Mouse (Mus musculus): ENCODE measurements around the gene Ren1.

Gene Ren1

GRCm38 (mm10) chr1:133372113-133372512 lies 21.8 kb downstream of the Ren1 start:
- in situ Hi-C loops (cut with MboI, MseI) = no loop called here

- in situ Hi-C loops (cut with MboI, MseI) = no loop called here
Measured at GRCm38 (mm10) chr1:133375696-133376346, 25.5 kb downstream of the Ren1 start.

- in situ Hi-C loops (cut with MboI, MseI) = no loop called here
Measured at GRCm38 (mm10) chr1:133377547-133377946, 27.2 kb downstream of the Ren1 start.

DNA sequence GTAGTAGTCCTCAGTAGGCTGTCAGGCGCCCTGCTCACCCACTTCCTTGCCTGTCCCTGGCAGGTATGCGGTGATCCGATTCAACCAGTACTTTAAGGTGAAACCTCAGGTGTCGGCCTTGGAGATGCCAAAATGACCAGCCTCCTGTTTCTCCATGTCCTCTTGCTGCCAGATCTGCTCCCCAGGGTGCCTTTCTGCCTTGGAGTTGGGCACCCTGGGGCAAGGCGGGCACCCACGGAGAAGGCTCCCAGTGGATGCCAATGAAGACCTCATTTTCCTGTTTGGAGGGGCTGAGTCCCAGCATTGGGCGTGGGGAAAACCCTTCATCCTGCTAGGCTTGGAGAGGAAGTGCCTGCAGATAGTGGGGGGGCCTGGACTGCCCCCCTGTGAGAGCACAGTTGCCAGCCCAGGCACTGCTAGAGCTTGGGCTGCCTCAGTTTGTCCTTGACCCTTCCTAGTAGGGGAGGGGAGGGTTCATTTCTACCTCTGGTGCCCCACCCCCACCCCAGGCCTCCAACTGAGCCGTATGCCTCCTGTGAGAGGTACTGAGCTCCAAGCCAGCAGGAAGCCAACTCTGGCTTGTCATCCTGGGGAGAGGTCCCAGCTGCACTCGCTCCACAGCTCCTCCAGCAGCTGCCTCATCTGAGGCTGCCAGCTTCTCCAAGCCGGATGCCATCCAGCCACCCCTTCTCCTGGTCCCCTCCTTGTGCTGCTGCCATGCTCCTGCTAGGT lies 29.1 kb downstream of the Ren1 start:
- in situ Hi-C loops (cut with MboI, MseI) = no loop called here

DNA sequence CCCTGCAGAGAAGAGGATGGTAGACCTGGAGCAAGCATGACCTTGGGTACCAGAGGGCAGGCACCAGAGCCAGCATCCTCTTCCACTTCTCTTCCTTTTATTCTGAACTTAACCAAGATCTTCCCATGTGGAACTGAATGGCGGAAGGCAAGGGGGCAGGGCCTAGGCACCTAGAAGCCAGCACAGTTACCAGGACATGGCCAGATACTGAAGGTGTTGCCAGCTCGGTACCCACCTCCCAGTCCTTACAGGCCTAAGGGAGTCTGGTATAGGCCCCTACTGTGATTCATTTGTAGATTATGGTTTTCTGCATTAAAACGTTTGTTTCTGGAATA lies 29.6 kb downstream of the Ren1 start:
- in situ Hi-C loops (cut with MboI, MseI) = loop anchor here (5.0 to 10.0 kb wide), 2 partner anchors 227 to 735 kb away; partner anchors contain the start of gene Chit1 (in 1 of the 2)

DNA sequence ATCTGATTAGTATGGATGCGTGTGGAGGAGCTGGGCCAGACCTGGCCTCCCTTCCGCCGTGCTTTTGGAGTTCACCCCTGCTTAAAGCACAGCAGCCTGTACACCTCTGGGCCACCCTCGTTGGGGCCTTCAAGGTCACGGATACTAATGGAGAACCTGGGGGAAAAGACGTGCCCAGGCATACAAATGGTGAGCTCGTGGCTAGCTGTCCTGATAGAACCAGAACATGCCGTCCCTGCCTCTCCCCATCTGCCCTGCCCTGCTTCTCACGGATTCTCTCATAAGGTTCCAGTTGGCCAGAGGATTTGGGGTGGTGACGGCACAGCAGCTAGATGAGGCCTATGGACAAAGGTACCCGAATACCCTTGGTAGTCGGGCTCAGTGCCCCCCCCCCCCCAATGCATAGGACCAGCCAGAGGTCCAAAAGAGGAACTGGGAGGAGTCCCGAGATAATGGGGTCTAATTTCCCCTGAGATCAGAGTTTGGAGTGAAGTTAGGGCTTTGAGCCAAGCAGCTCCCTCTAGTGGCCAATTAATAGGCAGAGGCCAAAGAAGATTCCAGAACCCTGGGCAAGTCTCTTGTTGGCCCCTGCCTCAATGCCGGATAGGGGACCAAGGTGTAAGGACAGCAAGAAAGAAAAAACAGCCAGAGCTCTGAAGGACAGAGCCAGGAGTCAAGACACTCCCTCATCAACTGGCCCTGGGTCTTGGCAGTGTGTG lies 30.2 kb downstream of the Ren1 start:
- in situ Hi-C loops (cut with MboI, MseI) = loop anchor here (5.0 to 10.0 kb wide), 2 partner anchors 227 to 734 kb away; partner anchors contain the start of gene Chit1 (in 1 of the 2)

DNA sequence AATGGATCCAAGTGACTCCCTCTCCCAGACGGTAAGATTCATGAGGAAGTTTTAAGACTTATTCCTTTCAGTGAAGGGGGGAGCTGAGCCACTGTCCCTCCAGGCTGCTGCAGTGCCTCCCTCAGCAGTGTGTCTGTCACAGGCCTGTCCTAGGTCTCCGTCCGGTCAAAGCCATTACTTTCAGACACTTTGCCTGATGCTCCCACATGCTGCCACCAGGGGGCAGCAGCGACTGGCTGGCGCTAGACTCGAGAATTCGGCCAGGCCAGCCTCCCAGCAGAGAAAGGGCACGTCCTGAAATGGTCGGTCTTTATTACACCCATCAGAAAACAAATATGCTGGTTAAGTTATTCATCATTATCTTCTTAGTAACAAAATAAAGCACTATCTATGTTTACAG lies 31.7 kb downstream of the Ren1 start:
- in situ Hi-C loops (cut with MboI, MseI) = loop anchor here (5.0 to 10.0 kb wide), 2 partner anchors 225 to 733 kb away; partner anchors contain the start of gene Chit1 (in 1 of the 2)

DNA sequence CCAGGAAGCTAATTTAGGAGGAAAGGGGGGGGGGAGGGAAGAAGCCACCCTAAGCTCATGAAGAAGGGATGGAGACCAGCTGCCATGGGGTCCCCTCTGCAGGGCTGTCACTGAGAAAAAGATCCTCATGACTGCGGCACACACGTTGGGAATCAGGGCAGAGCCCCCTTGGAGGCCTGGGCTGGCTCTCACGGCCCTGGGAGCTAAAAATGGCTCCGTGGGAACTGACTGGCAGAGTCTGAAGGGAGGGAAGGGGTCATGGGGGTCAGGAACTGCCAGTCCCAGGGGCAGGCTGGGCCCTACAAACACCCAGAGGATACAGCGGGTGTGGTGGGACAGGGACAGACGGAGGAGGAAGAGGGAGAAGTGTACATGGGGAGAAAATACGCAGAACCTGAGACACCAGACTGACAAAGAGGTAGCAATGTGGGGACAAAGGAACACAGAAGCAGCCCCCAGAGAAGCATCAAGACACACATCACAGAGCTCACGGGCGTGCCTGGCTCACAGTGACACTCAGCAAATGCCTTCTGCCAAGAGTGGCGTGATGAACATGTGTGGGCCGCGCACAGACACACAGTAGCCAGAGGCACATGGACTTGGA lies 32.3 kb downstream of the Ren1 start:
- in situ Hi-C loops (cut with MboI, MseI) = loop anchor here (5.0 to 10.0 kb wide), 2 partner anchors 225 to 732 kb away; partner anchors contain the start of gene Chit1 (in 1 of the 2)

DNA sequence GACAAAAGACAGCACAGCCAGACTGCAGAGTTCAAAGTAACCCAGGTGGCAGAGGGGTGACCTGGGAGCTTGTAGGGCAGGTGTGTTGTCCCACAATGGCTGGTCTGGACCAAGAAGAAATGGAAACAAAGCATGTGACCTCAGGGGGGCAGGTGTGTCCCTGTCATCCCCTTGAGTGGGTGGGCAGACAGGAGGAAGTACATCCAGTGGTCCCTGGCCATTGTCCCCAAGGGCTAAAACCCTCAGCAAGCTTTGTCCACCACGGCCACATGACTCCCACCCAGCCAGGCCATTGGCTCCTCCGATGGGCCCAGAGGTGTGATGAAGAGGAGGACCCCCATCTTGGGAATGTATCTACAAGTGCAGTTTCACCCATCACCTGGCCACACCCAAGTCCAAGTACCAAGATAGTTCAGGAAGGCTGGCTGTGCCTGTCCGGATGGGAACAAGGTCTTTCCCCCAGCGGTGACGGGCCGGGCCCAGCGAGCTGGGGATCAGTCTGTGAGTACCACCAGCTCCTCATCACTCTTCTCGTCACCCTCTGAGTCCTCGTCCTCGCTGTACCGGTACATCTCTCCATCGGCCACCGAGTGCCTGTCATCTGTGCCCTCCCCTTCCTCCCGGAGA lies 33.0 kb downstream of the Ren1 start:
- in situ Hi-C loops (cut with MboI, MseI) = loop anchor here (5.0 to 10.0 kb wide), 2 partner anchors 224 to 732 kb away; partner anchors contain the start of gene Chit1 (in 1 of the 2)

- in situ Hi-C loops (cut with MboI, MseI) = loop anchor here (5.0 to 10.0 kb wide), 3 partner anchors 217 to 729 kb away; partner anchors contain the start of gene Chit1 (in 1 of the 2)
Measured at GRCm38 (mm10) chr1:133385506-133385905, 35.2 kb downstream of the Ren1 start.

GRCm38 (mm10) chr1:133386209-133386608 lies 35.9 kb downstream of the Ren1 start:
- in situ Hi-C loops (cut with MboI, MseI) = loop anchor here (5.0 to 10.0 kb wide), 3 partner anchors 216 to 729 kb away; partner anchors contain the start of gene Chit1 (in 1 of the 2)

DNA sequence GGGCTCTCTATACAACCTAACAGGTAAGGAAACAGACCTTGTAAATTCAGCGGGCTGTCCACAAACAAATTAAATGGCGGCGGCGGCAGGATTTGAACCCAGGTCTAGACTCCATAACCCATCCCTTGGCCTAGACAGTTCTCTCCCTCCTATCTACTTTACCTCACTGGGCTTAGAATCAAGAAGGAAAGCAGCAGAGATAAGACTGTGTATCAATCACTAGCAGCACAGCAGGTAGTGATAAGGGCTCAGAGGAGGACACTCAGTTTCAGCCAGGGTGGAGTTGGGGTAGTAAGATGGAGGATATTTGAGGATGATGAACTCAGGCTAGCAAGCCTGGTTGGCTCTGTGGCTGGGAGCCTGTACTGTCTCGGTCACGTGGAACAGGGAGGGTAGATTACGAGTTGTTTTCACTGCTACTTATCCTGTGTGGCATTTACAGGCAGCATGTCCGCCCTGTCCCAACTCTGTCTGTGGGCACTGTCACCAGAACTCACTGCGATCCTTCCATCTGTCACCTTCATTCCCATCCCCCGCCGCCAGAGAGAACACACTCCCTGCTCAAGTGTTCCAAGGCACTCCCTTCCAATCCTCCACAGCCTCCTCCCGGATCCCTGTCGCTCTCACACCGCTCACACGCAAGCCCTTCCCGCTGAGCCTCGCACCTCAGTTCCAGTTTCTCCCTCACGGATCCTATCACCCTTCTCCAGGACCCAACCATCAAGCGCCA lies 37.4 kb downstream of the Ren1 start:
- in situ Hi-C loops (cut with MboI, MseI) = loop anchor here (5.0 to 10.0 kb wide), 3 partner anchors 215 to 727 kb away; partner anchors contain the start of gene Chit1 (in 1 of the 2)

DNA sequence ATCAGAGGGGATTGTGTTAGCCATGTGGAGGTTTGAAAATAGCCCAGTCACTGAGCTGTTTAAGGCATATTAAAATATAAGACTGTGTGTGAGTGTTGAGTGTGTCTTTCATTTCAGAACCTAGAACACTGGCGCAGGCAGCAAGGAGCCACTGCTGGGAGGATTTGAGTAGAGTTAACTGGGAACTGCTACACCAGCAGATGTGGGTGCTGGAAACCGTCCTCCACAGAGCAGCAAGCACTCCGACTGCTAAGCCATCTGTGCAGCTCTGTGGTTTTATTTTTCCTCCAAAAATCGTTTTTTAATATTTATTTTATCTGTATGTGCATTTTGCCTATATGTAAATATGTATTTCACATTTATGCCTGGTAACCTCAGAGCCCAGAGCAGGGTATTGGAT lies 44.4 kb downstream of the Ren1 start:
- in situ Hi-C loops (cut with MboI, MseI) = no loop called here

GRCm38 (mm10) chr1:133396693-133397092 lies 46.4 kb downstream of the Ren1 start:
- in situ Hi-C loops (cut with MboI, MseI) = no loop called here

GRCm38 (mm10) chr1:133397094-133397482 lies 46.8 kb downstream of the Ren1 start:
- in situ Hi-C loops (cut with MboI, MseI) = no loop called here

GRCm38 (mm10) chr1:133397483-133398237 lies 47.4 kb downstream of the Ren1 start:
- in situ Hi-C loops (cut with MboI, MseI) = no loop called here

GRCm38 (mm10) chr1:133400014-133400725 lies 49.9 kb downstream of the Ren1 start:
- in situ Hi-C loops (cut with MboI, MseI) = no loop called here

DNA sequence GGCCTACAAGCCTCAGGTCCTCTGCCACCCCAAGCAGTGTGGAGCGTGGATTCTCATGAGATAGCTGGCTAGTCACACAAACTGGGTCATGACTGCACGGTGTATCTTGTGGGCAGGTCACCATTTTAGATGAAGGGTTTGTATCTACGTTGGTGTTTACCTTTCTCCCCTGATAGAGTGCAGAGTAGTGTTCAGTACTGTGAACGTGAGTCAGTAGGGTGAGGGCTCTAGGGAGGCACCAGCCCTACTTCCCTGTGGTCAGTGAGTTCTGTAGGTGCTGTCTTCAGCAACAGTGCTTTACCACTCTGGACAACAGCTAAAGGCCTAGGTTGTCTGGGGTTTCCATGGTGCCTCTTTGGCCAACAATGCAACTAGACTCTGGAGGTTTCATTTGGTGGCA lies 53.7 kb downstream of the Ren1 start:
- in situ Hi-C loops (cut with MboI, MseI) = no loop called here

DNA sequence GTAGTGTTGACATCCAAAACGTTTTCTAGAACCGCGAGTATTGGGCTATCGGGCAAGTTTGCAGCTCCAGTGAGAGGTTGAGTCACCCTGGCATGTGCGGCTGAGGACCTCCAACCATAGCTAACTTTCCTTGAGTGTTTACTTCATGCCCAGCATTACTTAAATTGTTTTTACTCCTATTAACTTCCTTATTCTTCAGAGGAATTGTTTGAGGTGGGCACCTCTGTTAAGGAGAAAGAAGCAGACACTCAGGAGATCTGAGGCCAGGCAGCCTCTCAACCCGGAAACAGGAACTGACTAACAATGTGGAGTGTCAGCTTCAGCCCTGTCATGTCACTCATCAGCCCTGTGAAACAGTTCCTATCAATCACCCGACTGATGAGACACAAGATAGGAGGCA lies 56.3 kb downstream of the Ren1 start:
- in situ Hi-C loops (cut with MboI, MseI) = no loop called here
